Mouse (Mus musculus): ENCODE results near the gene Stpg4.

Stpg4 gene

GRCm38 (mm10) chr17:87378354-87379159, 49.0 kb downstream of the Stpg4 start:
- peak; percentile 73 for DNase-seq (ENCODE audit: low spot score)

DNA sequence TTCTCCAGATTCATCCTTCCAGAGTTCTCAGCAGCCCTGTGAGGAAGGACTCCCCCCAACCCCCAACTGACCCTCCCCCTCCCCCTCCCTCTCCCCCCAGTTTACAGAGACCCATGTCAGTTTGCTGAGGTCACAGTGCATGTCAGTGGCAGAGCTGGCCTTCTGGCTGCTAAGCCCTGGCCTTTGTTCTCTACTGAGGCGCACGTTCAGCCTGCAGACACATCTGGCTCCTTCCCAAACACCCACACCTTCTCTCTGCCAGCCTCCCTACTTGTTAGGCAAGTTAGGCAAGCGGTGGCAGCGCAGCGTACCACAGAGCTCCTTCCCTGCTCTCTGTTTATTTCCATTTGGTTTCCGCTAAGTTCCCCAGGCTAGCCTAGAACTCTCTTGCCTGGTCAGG, 50.0 kb downstream of the Stpg4 start:
- DNase-seq (ENCODE audit: low spot score): peak; percentile 74

DNA sequence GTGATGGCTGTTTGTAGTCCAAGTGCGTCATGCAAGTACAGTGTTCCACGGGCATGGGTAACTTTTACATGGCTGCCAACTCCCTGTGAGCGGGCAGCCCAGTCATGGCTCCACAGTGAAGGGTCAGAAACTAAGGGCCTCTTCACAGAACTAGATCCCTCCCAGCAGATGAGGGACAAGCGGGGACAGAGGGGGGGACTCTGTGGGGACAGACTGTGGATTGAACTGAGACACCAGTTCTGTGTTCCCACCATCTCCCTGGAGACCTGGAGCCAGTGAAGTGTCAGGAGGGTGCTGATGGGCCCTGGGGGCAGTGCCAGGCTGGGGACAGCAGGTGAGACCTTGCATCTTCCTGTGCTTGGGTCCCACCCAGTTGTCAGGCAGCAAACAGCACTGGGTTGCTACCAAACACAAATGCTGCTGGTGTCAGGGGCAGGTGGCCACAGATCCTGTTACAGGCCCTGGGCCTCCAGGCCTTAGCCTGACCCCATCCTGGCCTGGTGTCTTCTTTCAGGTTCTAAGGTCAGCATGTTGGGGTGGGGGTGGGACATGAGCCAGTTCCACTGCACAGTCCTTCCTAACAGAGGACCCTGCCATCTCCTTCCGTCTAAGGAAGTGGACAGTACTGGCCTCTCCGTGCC, 50.6 kb downstream of the Stpg4 start:
- DNase-seq (ENCODE audit: low spot score): no peak

- no peak for DNase-seq (ENCODE audit: low spot score)
These were observed 51.5 kb downstream of the Stpg4 start for GRCm38 (mm10) chr17:87375941-87376511.

DNA sequence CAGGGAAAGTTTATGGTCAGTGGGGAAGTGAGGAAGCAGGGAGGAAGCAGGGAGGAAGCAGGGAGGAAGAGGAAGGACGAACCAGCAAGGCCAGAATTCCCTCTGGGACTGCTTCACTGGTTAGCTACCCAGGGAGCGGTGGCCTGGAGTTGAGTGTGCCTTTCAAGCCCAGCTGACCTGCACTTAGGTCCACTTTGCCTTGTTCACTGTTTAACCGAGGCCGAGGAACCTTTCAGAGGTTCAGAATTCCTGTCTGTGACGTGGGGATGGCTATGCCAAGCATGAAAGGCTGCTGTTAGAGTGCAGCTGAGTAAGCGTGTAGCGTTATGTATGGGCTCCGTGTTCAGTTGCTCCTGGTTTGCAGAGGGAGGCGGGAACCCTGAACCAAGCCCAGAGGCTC, 54.2 kb downstream of the Stpg4 start:
- no peak for DNase-seq (ENCODE audit: low spot score)

DNA sequence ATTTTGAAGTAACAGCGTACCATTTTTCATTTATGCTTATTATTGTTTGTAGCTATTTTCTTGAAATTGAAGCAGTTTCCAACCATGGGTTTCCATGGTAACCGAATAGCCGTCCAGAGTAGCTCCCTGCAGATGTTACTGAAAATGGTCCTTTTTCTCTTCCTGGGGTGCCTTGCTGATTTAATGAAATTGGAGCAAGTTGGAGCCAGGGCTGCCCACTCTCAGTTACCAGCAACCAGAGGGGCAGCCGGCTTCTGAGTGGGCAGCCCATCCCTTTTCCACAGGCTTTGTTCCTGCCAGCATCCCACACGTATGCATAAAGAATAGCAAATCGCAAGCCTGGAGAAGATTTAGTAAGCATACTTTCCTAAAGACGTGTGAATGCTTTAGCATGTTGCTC, 55.4 kb downstream of the Stpg4 start:
- peak; percentile 54 for DNase-seq (ENCODE audit: low spot score)

DNA sequence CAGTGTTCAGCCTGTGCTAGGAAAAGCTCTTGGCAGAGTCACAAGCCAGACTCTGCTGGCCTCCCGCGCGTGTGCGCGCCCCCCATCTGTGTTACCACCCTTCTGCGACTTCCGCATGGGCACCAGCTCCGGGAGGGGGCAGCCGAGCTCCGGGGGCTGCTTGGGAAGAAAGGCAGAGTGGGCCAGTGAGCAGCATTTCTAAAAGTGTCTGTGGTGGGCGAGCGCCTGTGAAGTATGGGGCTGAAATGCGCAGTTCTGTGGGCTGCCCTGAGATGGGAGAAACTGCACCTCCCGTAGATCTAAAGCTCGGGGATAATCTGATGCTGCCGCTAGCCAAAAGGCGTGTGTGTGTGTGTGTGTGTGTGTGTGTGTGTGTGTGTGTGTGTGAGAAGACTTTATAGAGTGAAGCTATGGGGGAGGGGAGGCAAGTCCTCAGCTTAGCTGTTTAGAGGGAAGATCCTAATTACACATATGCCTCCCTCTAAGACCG, 58.2 kb downstream of the Stpg4 start:
- DNase-seq (ENCODE audit: low spot score): peak; percentile 64

GRCm38 (mm10) chr17:87368481-87368880, 59.1 kb downstream of the Stpg4 start:
- no peak for DNase-seq (ENCODE audit: low spot score)

GRCm38 (mm10) chr17:87367640-87368039, 59.9 kb downstream of the Stpg4 start:
- peak; percentile 75 for DNase-seq (ENCODE audit: low spot score)

DNA sequence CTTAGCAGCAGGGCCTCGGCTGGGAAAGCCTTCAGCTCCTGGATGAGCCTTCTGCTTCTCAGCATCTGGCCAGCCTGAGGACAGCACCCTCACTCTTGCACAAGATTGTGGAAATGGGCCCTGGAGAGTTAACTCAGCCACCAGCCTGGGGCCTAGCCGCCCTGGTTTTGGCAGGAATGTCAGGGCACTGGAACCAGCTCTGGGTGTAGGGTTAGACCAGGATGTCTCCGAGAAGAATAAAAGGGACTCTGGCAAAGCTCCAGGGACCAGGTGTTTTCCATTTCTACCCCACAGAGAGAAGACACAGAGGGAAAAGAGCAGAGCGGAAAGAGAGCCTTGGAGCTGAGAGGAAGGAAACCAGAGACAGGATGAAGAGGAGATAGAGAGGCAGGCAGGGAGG, 60.3 kb downstream of the Stpg4 start:
- no peak for DNase-seq (ENCODE audit: low spot score)

GRCm38 (mm10) chr17:87366520-87366919, 61.0 kb downstream of the Stpg4 start:
- no peak for DNase-seq (ENCODE audit: low spot score)

DNA sequence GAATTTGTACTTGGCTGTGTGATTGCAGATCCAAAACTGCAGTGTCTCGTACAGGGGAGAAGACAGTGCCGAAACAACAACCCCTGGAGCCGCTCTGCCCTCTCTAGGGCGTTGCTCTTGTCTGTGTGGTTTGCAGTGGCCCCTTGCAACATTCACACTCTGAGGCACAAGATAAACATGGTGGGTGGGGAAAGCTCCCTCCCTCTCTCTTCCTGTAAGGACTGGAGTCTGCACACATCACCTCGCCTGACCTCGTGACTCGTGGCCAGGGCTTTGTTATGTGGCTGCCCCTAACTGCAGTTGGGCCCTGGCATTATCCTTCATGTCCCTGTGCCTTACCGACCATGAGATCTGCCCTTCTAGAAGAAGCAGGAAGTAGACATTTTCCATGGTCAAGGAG, 62.3 kb downstream of the Stpg4 start:
- no peak for DNase-seq (ENCODE audit: low spot score)

GRCm38 (mm10) chr17:87364108-87364507, 63.4 kb downstream of the Stpg4 start:
- DNase-seq (ENCODE audit: low spot score): no peak

GRCm38 (mm10) chr17:87361132-87361531, 66.4 kb downstream of the Stpg4 start:
- no peak for DNase-seq (ENCODE audit: low spot score)

DNA sequence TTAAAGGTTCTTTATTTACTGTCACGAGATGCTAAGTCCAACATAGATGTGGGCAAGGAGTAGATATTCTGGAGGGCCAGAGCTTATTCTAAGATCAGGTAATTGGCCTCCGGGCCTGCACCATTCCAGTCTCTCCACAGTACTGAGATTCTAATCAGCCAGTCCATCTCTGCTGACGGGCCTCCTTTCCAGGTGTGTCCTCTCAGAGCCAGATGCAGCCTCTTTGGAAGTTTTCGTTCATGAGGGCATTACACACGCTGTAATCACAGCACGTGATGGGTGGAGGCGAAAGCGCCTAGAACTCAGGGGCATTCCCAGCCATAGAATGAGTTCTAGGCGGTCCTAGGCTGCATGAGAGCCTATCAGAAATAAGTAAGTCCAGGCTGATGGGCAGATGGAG, 70.0 kb downstream of the Stpg4 start:
- DNase-seq (ENCODE audit: low spot score): no peak

- DNase-seq (ENCODE audit: low spot score): no peak
These were observed 71.3 kb downstream of the Stpg4 start for GRCm38 (mm10) chr17:87356261-87356660.

- DNase-seq (ENCODE audit: low spot score): no peak
These were observed 72.1 kb downstream of the Stpg4 start for GRCm38 (mm10) chr17:87355456-87355855.

- no peak for DNase-seq (ENCODE audit: low spot score)
These were observed 73.7 kb downstream of the Stpg4 start for GRCm38 (mm10) chr17:87353745-87354320.

DNA sequence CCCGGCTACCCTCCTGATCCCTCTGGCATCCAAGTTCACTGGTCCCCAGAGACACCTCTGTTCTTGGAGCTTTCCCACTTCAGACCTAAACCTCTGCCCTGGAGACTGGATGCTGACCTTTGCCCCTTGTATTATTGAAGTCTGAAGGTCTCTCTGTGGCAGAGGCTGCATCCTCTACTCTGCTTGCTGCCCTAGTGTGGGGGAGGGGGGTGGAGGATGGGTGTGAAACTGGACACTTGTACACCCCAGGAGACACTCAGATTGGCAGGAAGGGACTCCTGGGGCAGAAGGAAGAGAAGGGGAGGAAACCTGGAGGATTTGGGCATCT, 74.7 kb downstream of the Stpg4 start:
- DNase-seq (ENCODE audit: low spot score): no peak

GRCm38 (mm10) chr17:87352106-87352897, 75.2 kb downstream of the Stpg4 start:
- no peak for DNase-seq (ENCODE audit: low spot score)

DNA sequence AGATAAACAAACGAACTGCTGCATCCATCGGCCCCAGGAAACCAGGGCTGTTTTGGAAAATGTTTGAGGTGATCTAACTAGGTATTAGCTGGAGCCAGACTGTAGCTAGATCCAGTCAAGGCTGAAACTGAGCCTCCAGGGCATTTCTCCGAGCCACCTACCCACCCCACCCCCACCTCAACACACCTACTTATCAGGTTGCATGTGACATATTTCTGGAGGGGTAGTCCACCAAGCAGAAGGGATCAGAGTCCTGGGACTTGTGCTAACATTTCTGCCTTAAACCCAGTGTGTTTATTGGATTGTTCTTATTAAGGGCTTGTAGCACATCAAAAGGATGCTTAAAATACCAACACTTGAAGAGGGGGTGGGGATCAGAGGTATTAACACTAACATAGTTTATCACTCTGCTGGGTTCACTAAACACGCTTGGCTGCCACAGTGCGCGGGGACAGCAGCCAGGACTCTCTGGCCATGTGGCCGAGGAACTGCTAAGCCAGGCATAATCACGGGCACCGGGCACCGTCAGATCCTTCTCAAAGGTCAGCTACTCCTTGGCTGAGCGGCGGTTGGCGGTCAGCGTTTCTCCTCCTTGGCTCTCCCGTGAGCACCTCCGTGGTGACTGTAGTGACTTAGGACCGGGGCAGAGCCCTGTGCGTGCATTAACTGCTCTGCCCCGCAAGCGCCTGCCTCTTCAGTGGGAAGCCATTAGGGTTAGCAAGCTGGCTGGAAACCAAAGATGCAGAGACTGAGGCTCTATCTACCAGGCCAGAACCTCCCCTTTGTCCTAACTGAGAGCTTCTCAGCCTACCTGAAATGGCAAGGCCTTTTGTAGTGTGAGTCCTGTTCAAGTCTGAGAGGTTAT, 76.1 kb downstream of the Stpg4 start:
- DNase-seq (ENCODE audit: low spot score): no peak

Data from layer of hippocampus, adult 11-12 months (tissue).